Mouse (Mus musculus): ENCODE measurements around the gene Sorbs1.

DNA sequence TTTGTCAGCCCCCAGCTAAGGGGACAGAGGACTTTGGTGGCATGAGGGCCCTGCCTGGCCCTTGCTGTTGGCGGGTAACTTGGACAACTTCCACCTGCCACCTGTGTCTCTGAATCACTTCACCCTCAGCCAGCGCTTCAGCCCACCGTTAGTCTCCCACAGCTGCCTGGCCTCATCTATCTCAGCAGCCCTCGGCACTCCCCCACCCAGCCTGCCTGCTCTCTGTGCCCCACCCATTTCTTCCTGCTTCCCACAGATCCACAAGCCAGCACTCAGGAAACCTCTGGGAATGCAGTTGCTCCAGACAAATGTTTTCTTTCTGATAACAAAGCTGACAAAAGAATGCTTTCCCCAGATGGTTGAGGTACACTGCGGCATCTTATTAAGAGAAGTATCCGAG is 181.7 kb downstream of the Sorbs1 start:
- TF ChIP-seq EP300 (IDR thresholded peaks at IDR 0.05; ENCODE audit: low read depth) = no peak
- TF ChIP-seq CTCF (IDR thresholded peaks at IDR 0.05; ENCODE audit: low read depth) = no peak

All from liver, embryonic 14.5 days (tissue).